Mouse (Mus musculus) kidney, embryonic 15.5 days (tissue): ENCODE data around the gene BC067074. TPM values are rescaled to one million over a fixed set of nuclear protein-coding genes. Genes with fewer than 3 reads are reported as not detected.
"Not testable (repeated sequence)": the region's sequence is repeated elsewhere in the genome, so short reads cannot be mapped to it uniquely, and the experiment has no call there.

ENCODE experiments used
- ATAC-seq: fragments of 200-750 bp; cut with Nextera tagmentation; replicated peaks from 2 replicates; pipeline ENCODE4 v1.8.0; 2017; ENCODE audit warnings: moderate TSS enrichment; ENCODE audit not compliant: low FRiP score
- H3K27ac ChIP-seq: fragments of 300-500 bp; sonication (generic); 2 replicates; pipeline ENCODE4 v1.5.1; 2015; ENCODE audit warnings: mild to moderate bottlenecking, inconsistent platforms
- H3K27me3 ChIP-seq: fragments of 300-500 bp; sonication (generic); 2 replicates; pipeline ENCODE4 v1.6.1; 2015; ENCODE audit warnings: inconsistent platforms
- H3K36me3 ChIP-seq: fragments of 300-500 bp; sonication (generic); 2 replicates; pipeline ENCODE4 v1.6.1; 2015; ENCODE audit warnings: inconsistent platforms
- H3K4me1 ChIP-seq: fragments of 300-500 bp; sonication (generic); 2 replicates; pipeline ENCODE4 v1.6.1; 2015; ENCODE audit warnings: inconsistent platforms
- H3K4me2 ChIP-seq: fragments of 300-500 bp; sonication (generic); 2 replicates; pipeline ENCODE4 v1.6.1; 2015; ENCODE audit warnings: moderate library complexity, mild to moderate bottlenecking, inconsistent platforms
- H3K4me3 ChIP-seq: fragments of 300-500 bp; sonication (generic); replicated peaks from 2 replicates; pipeline ENCODE4 v1.5.1; 2015; ENCODE audit warnings: mild to moderate bottlenecking, inconsistent platforms
- H3K9ac ChIP-seq: fragments of 300-500 bp; sonication (generic); 2 replicates; pipeline ENCODE4 v1.6.1; 2015; ENCODE audit warnings: mild to moderate bottlenecking, inconsistent platforms
- H3K9me3 ChIP-seq: fragments of 300-500 bp; sonication (generic); replicated peaks from 2 replicates; pipeline ENCODE4 v1.6.1; 2016; ENCODE audit warnings: inconsistent platforms
- WGBS: fragments of 180-500 bp; shearing (Covaris S2); methylation state at CpG from one replicate; pipeline ENCODE4 v1.1.7; 2015; ENCODE audit warnings: mixed read lengths; 5-methylcytosine and 5-hydroxymethylcytosine counted together
- polyA plus RNA-seq: library from polyadenylated mRNA; unstranded; fragments of >200 nt; fragmentation: Nextera tagmentation; extraction: Ambion mirVana; gene quantifications from 2 replicates; pipeline ENCODE4 v1.2.1, GENCODE M21; 2015

BC067074 gene
- polyA plus RNA-seq, 1 experiment from 2014 or later: 5.2 TPM

GRCm38 (mm10) chr13:113382770-113383169 lies 89.8 kb downstream of the BC067074 start:
- not testable (repeated sequence) for H3K36me3 ChIP-seq, H3K27me3 ChIP-seq, ATAC-seq, H3K4me3 ChIP-seq, H3K9me3 ChIP-seq, H3K4me1 ChIP-seq, H3K4me2 ChIP-seq, H3K27ac ChIP-seq, H3K9ac ChIP-seq

GRCm38 (mm10) chr13:113393386-113393785 lies 100.4 kb downstream of the BC067074 start:
- 0 out of 2 replicates have a peak, but pooled peaks cover 6% of the 10 kb centered on the region for H3K4me1 ChIP-seq
- no peaks in the 10 kb centered on the region for H3K36me3 ChIP-seq
- H3K27me3 ChIP-seq: no peaks in the 10 kb centered on the region
- no peaks in the 10 kb centered on the region for H3K9me3 ChIP-seq
- ATAC-seq: no peak
- H3K4me2 ChIP-seq: no peak overlapping the region
- no peak overlapping the region for H3K27ac ChIP-seq
- no peak overlapping the region for H3K9ac ChIP-seq
- 93% methylated on average over 6 of the region's 6 CpGs for WGBS
- no peak overlapping the region for H3K4me3 ChIP-seq

- H3K4me1 ChIP-seq: 0 out of 2 replicates have a peak, but pooled peaks cover 6% of the 10 kb centered on the region
- no peak for ATAC-seq
- 78% methylated on average over 15 of the region's 15 CpGs for WGBS
- peak overlapping the region; percentile 27; the same call in 1 of the 2 replicates for H3K27ac ChIP-seq
- no peaks in the 10 kb centered on the region for H3K27me3 ChIP-seq
- no peak overlapping the region for H3K4me3 ChIP-seq
- H3K9me3 ChIP-seq: no peaks in the 10 kb centered on the region
- no peaks in the 10 kb centered on the region for H3K36me3 ChIP-seq
- 0 out of 2 replicates have a peak overlapping the region, but pooled peaks have one; percentile 9 for H3K4me2 ChIP-seq
- no peak overlapping the region for H3K9ac ChIP-seq
Measured at GRCm38 (mm10) chr13:113394591-113394990, 101.6 kb downstream of the BC067074 start.

GRCm38 (mm10) chr13:113397006-113397520 lies 104.1 kb downstream of the BC067074 start:
- Histone ChIP-seq H3K27ac (no peak overlapping the region), H3K27me3 (no peaks in the 10 kb centered on the region), H3K9ac (no peak overlapping the region), H3K4me3 (no peak overlapping the region), H3K4me2 (no peak overlapping the region), H3K4me1 (0 out of 2 replicates have a peak, but pooled peaks cover 6% of the 10 kb centered on the region), H3K9me3 (no peaks in the 10 kb centered on the region), H3K36me3 (no peaks in the 10 kb centered on the region)
- no peak for ATAC-seq
- WGBS: 76% methylated on average over 9 of the region's 9 CpGs

- Histone ChIP-seq H3K9ac (no peak overlapping the region), H3K36me3 (no peaks in the 10 kb centered on the region), H3K4me1 (0 out of 2 replicates have a peak, but pooled peaks cover 4% of the 10 kb centered on the region), H3K9me3 (no peaks in the 10 kb centered on the region), H3K27me3 (no peaks in the 10 kb centered on the region), H3K4me2 (no peak overlapping the region), H3K4me3 (no peak overlapping the region), H3K27ac (peak overlapping the region; percentile 55)
- whole genome bisulfite sequencing: 65% methylated on average over 4 of the region's 4 CpGs
- ATAC-seq: peak; percentile 58
Measured at GRCm38 (mm10) chr13:113401373-113402010, 108.5 kb downstream of the BC067074 start.

- H3K36me3 ChIP-seq: no peaks in the 10 kb centered on the region
- no peaks in the 10 kb centered on the region for H3K9me3 ChIP-seq
- 0 out of 2 replicates have a peak, but pooled peaks cover 4% of the 10 kb centered on the region for H3K4me1 ChIP-seq
- H3K9ac ChIP-seq: no peak overlapping the region
- peak overlapping the region; percentile 64 for H3K27ac ChIP-seq
- 74% methylated on average over 6 of the region's 6 CpGs for WGBS
- no peak overlapping the region for H3K4me3 ChIP-seq
- no peak for ATAC-seq
- no peak overlapping the region for H3K4me2 ChIP-seq
- H3K27me3 ChIP-seq: no peaks in the 10 kb centered on the region
Measured at GRCm38 (mm10) chr13:113403706-113404105, 110.7 kb downstream of the BC067074 start.

GRCm38 (mm10) chr13:113404172-113404571 lies 111.2 kb downstream of the BC067074 start:
- ATAC-seq: no peak
- H3K4me1 ChIP-seq: 0 out of 2 replicates have a peak, but pooled peaks cover 4% of the 10 kb centered on the region
- no peak overlapping the region for H3K4me2 ChIP-seq
- H3K4me3 ChIP-seq: no peak overlapping the region
- H3K27ac ChIP-seq: peak overlapping the region; percentile 64
- no peaks in the 10 kb centered on the region for H3K36me3 ChIP-seq
- no peaks in the 10 kb centered on the region for H3K27me3 ChIP-seq
- no peaks in the 10 kb centered on the region for H3K9me3 ChIP-seq
- WGBS: 63% methylated on average over 2 of the region's 2 CpGs
- no peak overlapping the region for H3K9ac ChIP-seq

- Histone ChIP-seq H3K27me3 (no peaks in the 10 kb centered on the region), H3K9me3 (no peaks in the 10 kb centered on the region), H3K4me1 (0 out of 2 replicates have a peak, but pooled peaks cover 2% of the 10 kb centered on the region), H3K9ac (no peak overlapping the region), H3K36me3 (no peaks in the 10 kb centered on the region), H3K4me3 (no peak overlapping the region), H3K27ac (no peak overlapping the region), H3K4me2 (no peak overlapping the region)
- WGBS: 60% methylated on average over 12 of the region's 12 CpGs
- no peak for ATAC-seq
Measured at GRCm38 (mm10) chr13:113409941-113410340, 117.0 kb downstream of the BC067074 start.

- Histone ChIP-seq H3K9ac (no peak overlapping the region), H3K9me3 (no peaks in the 10 kb centered on the region), H3K4me2 (no peak overlapping the region), H3K4me3 (no peak overlapping the region), H3K4me1 (peaks cover 10% of the 10 kb centered on the region), H3K36me3 (no peaks in the 10 kb centered on the region), H3K27ac (no peak overlapping the region), H3K27me3 (no peaks in the 10 kb centered on the region)
- no peak for ATAC-seq
- WGBS: 84% methylated on average over 7 of the region's 7 CpGs
Measured at GRCm38 (mm10) chr13:113415527-113415926, 122.6 kb downstream of the BC067074 start.

- ATAC-seq: no peak
- Histone ChIP-seq H3K9me3 (no peaks in the 10 kb centered on the region), H3K27me3 (no peaks in the 10 kb centered on the region), H3K4me3 (no peak overlapping the region), H3K4me2 (no peak overlapping the region), H3K27ac (no peak overlapping the region), H3K4me1 (peaks cover 10% of the 10 kb centered on the region), H3K36me3 (no peaks in the 10 kb centered on the region), H3K9ac (no peak overlapping the region)
- WGBS: 88% methylated on average over 4 of the region's 4 CpGs
Measured at GRCm38 (mm10) chr13:113416986-113417385, 124.0 kb downstream of the BC067074 start.

GRCm38 (mm10) chr13:113417757-113418483 lies 125.0 kb downstream of the BC067074 start:
- Histone ChIP-seq H3K4me2 (no peak overlapping the region), H3K36me3 (no peaks in the 10 kb centered on the region), H3K4me3 (no peak overlapping the region), H3K27ac (peak overlapping the region; percentile 72), H3K4me1 (peaks cover 10% of the 10 kb centered on the region), H3K9ac (no peak overlapping the region), H3K9me3 (no peaks in the 10 kb centered on the region), H3K27me3 (no peaks in the 10 kb centered on the region)
- WGBS: 27% methylated on average over 9 of the region's 9 CpGs
- peak; percentile 88 for ATAC-seq

GRCm38 (mm10) chr13:113418632-113419031 lies 125.7 kb downstream of the BC067074 start:
- H3K4me2 ChIP-seq: no peak overlapping the region
- H3K4me3 ChIP-seq: no peak overlapping the region
- no peaks in the 10 kb centered on the region for H3K27me3 ChIP-seq
- H3K4me1 ChIP-seq: peaks cover 10% of the 10 kb centered on the region
- peak overlapping the region; percentile 79 for H3K27ac ChIP-seq
- no peaks in the 10 kb centered on the region for H3K36me3 ChIP-seq
- ATAC-seq: no peak
- H3K9me3 ChIP-seq: no peaks in the 10 kb centered on the region
- WGBS: 77% methylated on average over 3 of the region's 3 CpGs
- no peak overlapping the region for H3K9ac ChIP-seq
